Mouse (Mus musculus) MEL (cell line): ENCODE measurements around the gene Arnt2. TPM values are rescaled to one million over a fixed set of nuclear protein-coding genes. Genes with fewer than 3 reads are reported as not detected.

Experiments used
- DNase-seq: peaks from one replicate; pipeline ENCODE4 v3.0.0; 2011; ENCODE audit warnings: low read depth, low spot score
- H3K27ac ChIP-seq: 2 replicates; pipeline ENCODE4 v1.5.1; 2012; ENCODE audit warnings: low read depth, mild to moderate bottlenecking, control low read depth, low read length, moderate library complexity; ENCODE audit not compliant: control insufficient read depth
- H3K27me3 ChIP-seq, 2 experiments: fragments of 150-350 bp in 1 of 2; sonication (generic) in 1 of 2; 2 replicates each; pipeline ENCODE4 v1.6.1; 2012; ENCODE audit warnings: low read length in 2 of 2, mild to moderate bottlenecking in 2 of 2, improper control_type of control experiment in 1 of 2, moderate library complexity in 1 of 2; ENCODE audit not compliant: insufficient read depth in 2 of 2, control insufficient read depth in 1 of 2
- H3K36me3 ChIP-seq, 2 experiments: 2 replicates each; pipeline ENCODE4 v1.6.1; 2012 to 2014; ENCODE audit warnings: low read length in 2 of 2, improper control_type of control experiment in 1 of 2, inconsistent platforms in 1 of 2, mild to moderate bottlenecking in 1 of 2; ENCODE audit not compliant: insufficient read depth in 2 of 2, control insufficient read depth in 1 of 2
- H3K4me1 ChIP-seq, 2 experiments: fragments of 150-350 bp in 1 of 2; sonication (generic) in 1 of 2; 2 replicates each; pipeline ENCODE4 v1.6.1; 2012; ENCODE audit warnings: low read length in 2 of 2, improper control_type of control experiment in 1 of 2, mild to moderate bottlenecking in 1 of 2; ENCODE audit not compliant: insufficient read depth in 2 of 2, control insufficient read depth in 1 of 2
- H3K4me3 ChIP-seq, 2 experiments: fragments of 150-350 bp in 1 of 2; sonication (generic) in 1 of 2; 2 replicates each; pipeline ENCODE4 v1.5.1; 2012; ENCODE audit warnings: low read depth in 2 of 2, low read length in 2 of 2, mild to moderate bottlenecking in 2 of 2, moderate library complexity in 2 of 2, control low read depth in 1 of 2, improper control_type of control experiment in 1 of 2; ENCODE audit not compliant: control insufficient read depth in 1 of 2, insufficient read depth in 1 of 2
- H3K79me2 ChIP-seq: 2 replicates; pipeline ENCODE4 v1.6.1; 2012; ENCODE audit warnings: mild to moderate bottlenecking, low read length, moderate library complexity; ENCODE audit not compliant: control insufficient read depth, poor library complexity, insufficient read depth
- H3K9ac ChIP-seq: 2 replicates; pipeline ENCODE4 v1.6.1; 2012; ENCODE audit warnings: low read depth, mild to moderate bottlenecking, control low read depth, low read length, moderate library complexity; ENCODE audit not compliant: control insufficient read depth, poor library complexity, severe bottlenecking
- H3K9me3 ChIP-seq: fragments of 150-350 bp; sonication (generic); replicated peaks from 2 replicates; pipeline ENCODE4 v1.6.1; 2012; ENCODE audit warnings: mild to moderate bottlenecking, low read length, improper control_type of control experiment, moderate library complexity; ENCODE audit not compliant: insufficient read depth
- BHLHE40 ChIP-seq: IDR thresholded peaks from 2 replicates; pipeline ENCODE4 v1.6.1; 2012; ENCODE audit warnings: low read depth, mild to moderate bottlenecking, inconsistent platforms, low read length, improper control_type of control experiment, borderline replicate concordance
- E2F4 ChIP-seq: IDR thresholded peaks from 2 replicates; pipeline ENCODE4 v1.6.1; 2011; ENCODE audit warnings: low read depth, low read length, improper control_type of control experiment, borderline replicate concordance
- ELF1 ChIP-seq: IDR thresholded peaks from 2 replicates; pipeline ENCODE4 v1.6.1; 2014; ENCODE audit warnings: low read depth, mild to moderate bottlenecking, inconsistent platforms, low read length, improper control_type of control experiment, moderate library complexity
- EP300 ChIP-seq, 2 experiments: IDR thresholded peaks; 2 replicates each; pipeline ENCODE4 v1.6.1; 2011; ENCODE audit warnings: improper control_type of control experiment in 2 of 2, low read length in 2 of 2, low read depth in 1 of 2, mild to moderate bottlenecking in 1 of 2
- ETS1 ChIP-seq: IDR thresholded peaks from 2 replicates; pipeline ENCODE4 v1.6.1; 2012; ENCODE audit warnings: low read depth, mild to moderate bottlenecking, inconsistent platforms, low read length, improper control_type of control experiment, moderate library complexity
- GABPA ChIP-seq: IDR thresholded peaks from 2 replicates; pipeline ENCODE4 v1.6.1; 2012; ENCODE audit warnings: low read depth, mild to moderate bottlenecking, inconsistent platforms, low read length, improper control_type of control experiment, moderate library complexity
- GATA1 ChIP-seq: IDR thresholded peaks from 2 replicates; pipeline ENCODE4 v1.6.1; 2011; ENCODE audit warnings: low read depth, low read length, improper control_type of control experiment
- HCFC1 ChIP-seq: IDR thresholded peaks from 2 replicates; pipeline ENCODE4 v1.6.1; 2012; ENCODE audit warnings: low read depth, mild to moderate bottlenecking, inconsistent platforms, low read length, improper control_type of control experiment, moderate library complexity
- MAFK ChIP-seq: IDR thresholded peaks from 2 replicates; pipeline ENCODE4 v1.6.1; 2011; ENCODE audit warnings: low read depth, mild to moderate bottlenecking, low read length, improper control_type of control experiment, borderline replicate concordance
- MAZ ChIP-seq: IDR thresholded peaks from 2 replicates; pipeline ENCODE4 v1.6.1; 2012; ENCODE audit warnings: low read depth, mild to moderate bottlenecking, inconsistent platforms, low read length, improper control_type of control experiment
- MXI1 ChIP-seq: IDR thresholded peaks from 2 replicates; pipeline ENCODE4 v1.6.1; 2011; ENCODE audit warnings: mild to moderate bottlenecking, low read depth, low read length, improper control_type of control experiment
- NELFE ChIP-seq: IDR thresholded peaks from 2 replicates; pipeline ENCODE4 v1.6.1; 2011; ENCODE audit warnings: low read depth, low read length, improper control_type of control experiment
- NRF1 ChIP-seq: IDR thresholded peaks from 2 replicates; pipeline ENCODE4 v1.6.1; 2014; ENCODE audit warnings: low read depth, mild to moderate bottlenecking, inconsistent platforms, low read length, improper control_type of control experiment, moderate library complexity; ENCODE audit not compliant: poor library complexity, insufficient read depth, severe bottlenecking
- POLR2AphosphoS2 ChIP-seq: IDR thresholded peaks from 2 replicates; pipeline ENCODE4 v1.6.1; 2011; ENCODE audit warnings: low read length, improper control_type of control experiment
- RAD21 ChIP-seq: IDR thresholded peaks from 2 replicates; pipeline ENCODE4 v1.6.1; 2011; ENCODE audit warnings: mild to moderate bottlenecking, low read depth, low read length, improper control_type of control experiment
- RCOR1 ChIP-seq: IDR thresholded peaks from 2 replicates; pipeline ENCODE4 v1.6.1; 2012; ENCODE audit warnings: low read depth, mild to moderate bottlenecking, inconsistent platforms, low read length, improper control_type of control experiment
- SMC3 ChIP-seq: IDR thresholded peaks from 2 replicates; pipeline ENCODE4 v1.6.1; 2011; ENCODE audit warnings: low read depth, low read length, improper control_type of control experiment
- TAL1 ChIP-seq: IDR thresholded peaks from 2 replicates; pipeline ENCODE4 v1.6.1; 2012; ENCODE audit warnings: mild to moderate bottlenecking, inconsistent platforms, low read length, moderate library complexity, mixed read lengths
- TCF12 ChIP-seq: IDR thresholded peaks from 2 replicates; pipeline ENCODE4 v1.6.1; 2014; ENCODE audit warnings: low read depth, mild to moderate bottlenecking, inconsistent platforms, low read length, improper control_type of control experiment, moderate library complexity
- UBTF ChIP-seq: IDR thresholded peaks from 2 replicates; pipeline ENCODE4 v1.6.1; 2012; ENCODE audit warnings: low read depth, mild to moderate bottlenecking, inconsistent platforms, low read length, improper control_type of control experiment, moderate library complexity, borderline replicate concordance; ENCODE audit not compliant: insufficient read depth
- ZKSCAN1 ChIP-seq: IDR thresholded peaks from 2 replicates; pipeline ENCODE4 v1.6.1; 2012; ENCODE audit warnings: low read depth, mild to moderate bottlenecking, inconsistent platforms, low read length, improper control_type of control experiment, moderate library complexity
- ZMIZ1 ChIP-seq: IDR thresholded peaks from 2 replicates; pipeline ENCODE4 v1.6.1; 2012; ENCODE audit warnings: low read depth, mild to moderate bottlenecking, inconsistent platforms, low read length, improper control_type of control experiment, moderate library complexity
- ZNF384 ChIP-seq: IDR thresholded peaks from 2 replicates; pipeline ENCODE4 v1.6.1; 2012; ENCODE audit warnings: low read depth, mild to moderate bottlenecking, inconsistent platforms, low read length, improper control_type of control experiment
- polyA plus RNA-seq, 2 experiments: library from polyadenylated mRNA; stranded (reverse) in 1 of 2; unstranded in 1 of 2; fragments of >175 nt in 1 of 2; fragments of >200 nt in 1 of 2; gene quantifications; 2 replicates each; pipeline versions ENCODE4 v1.2.1 to v1.2.4; 2012; ENCODE audit warnings: low replicate concordance in 2 of 2, low read depth in 1 of 2; ENCODE audit not compliant: insufficient read length in 2 of 2, insufficient read depth in 1 of 2, missing spikeins in 1 of 2
- total RNA-seq: library from RNA; depleted of rRNA; stranded (reverse); fragments of 300-350 nt; gene quantifications from 2 replicates; pipeline ENCODE4 v1.2.3, GENCODE M21; 2012

Gene Arnt2
- total and polyA plus RNA-seq, 3 experiments, result not detected

GRCm38 (mm10) chr7:84412570-84412969, 2.6 kb upstream of the Arnt2 start:
- Histone ChIP-seq H3K9me3 (no peaks in the 10 kb centered on the region), H3K27ac (no peak overlapping the region), H3K36me3 (no peaks in the 10 kb centered on the region), H3K4me3 (no peak overlapping the region), H3K27me3 (no peaks in the 10 kb centered on the region), H3K9ac (no peak overlapping the region), H3K79me2 (no peaks in the 10 kb centered on the region), H3K4me1 (no peaks in the 10 kb centered on the region)
- no peak for DNase-seq
- TF ChIP-seq RAD21 (no peak), HCFC1 (no peak), TCF12 (no peak), NRF1 (no peak), RCOR1 (no peak), ETS1 (no peak), UBTF (no peak), POLR2AphosphoS2 (no peak), ZKSCAN1 (no peak), MAZ (no peak), MXI1 (no peak), TAL1 (no peak), BHLHE40 (no peak), ZNF384 (no peak), ELF1 (no peak), ZMIZ1 (no peak), GATA1 (no peak), NELFE (no peak), MAFK (no peak)

GRCm38 (mm10) chr7:84409241-84409895, 608 bp downstream of the Arnt2 start:
- H3K79me2 ChIP-seq, result no peaks in the 10 kb centered on the region
- no peak for TF ChIP-seq BHLHE40
- no peak for TF ChIP-seq SMC3
- TF ChIP-seq E2F4, result no peak
- TF ChIP-seq POLR2AphosphoS2, result no peak
- no peak for TF ChIP-seq EP300 (IDR thresholded peaks at IDR 0.05; ENCODE audit: low read depth in 1 of 2, low read length in 2 of 2)
- no peak for TF ChIP-seq NELFE
- TF ChIP-seq GABPA, result no peak
- no peak for TF ChIP-seq TCF12
- no peak for TF ChIP-seq ZNF384
- H3K27me3 ChIP-seq, result no peaks in the 10 kb centered on the region
- DNase-seq, result no peak
- H3K9ac ChIP-seq, result no peak overlapping the region
- no peaks in the 10 kb centered on the region for H3K4me1 ChIP-seq
- H3K9me3 ChIP-seq, result no peaks in the 10 kb centered on the region
- no peak overlapping the region for H3K27ac ChIP-seq
- no peak overlapping the region for H3K4me3 ChIP-seq
- no peaks in the 10 kb centered on the region for H3K36me3 ChIP-seq
